Comparison of ENCODE assay signal across 1 mouse cellular context in the genomic region with DNA sequence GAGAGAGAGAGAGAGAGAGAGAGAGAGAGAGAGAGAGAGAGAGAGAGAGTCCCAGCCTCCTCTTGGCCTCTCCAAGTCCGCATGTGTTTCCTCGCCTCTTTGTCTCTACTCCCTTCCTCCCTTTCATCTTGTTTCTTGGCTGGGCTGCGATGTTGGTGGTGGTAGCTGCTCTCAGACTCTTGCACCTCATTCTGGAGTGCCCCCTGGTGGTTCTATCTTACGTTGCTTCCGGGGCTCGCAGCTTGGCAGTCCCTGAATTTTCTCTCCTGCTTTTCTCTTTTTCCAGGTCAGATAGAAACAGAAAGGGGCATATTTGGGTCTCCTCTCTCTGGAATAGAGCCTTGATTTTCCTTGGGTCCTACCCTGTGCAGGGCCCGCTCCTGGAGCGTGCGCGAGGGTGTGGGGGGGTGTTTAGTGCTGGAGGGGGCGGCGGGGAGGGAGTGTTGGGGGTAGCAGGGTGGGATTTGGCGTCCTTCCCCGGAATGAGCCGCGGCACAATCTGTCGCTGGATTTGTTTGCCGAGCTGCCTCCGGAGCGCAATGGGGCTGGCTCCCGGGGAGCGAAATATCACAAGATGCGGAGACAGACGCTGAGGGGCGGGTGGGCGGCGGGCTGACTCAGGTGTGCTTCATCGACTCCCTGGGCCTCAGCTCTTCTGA.
TF ChIP-seq lines count a peak whose summit lies in the region.

No protein-coding gene starts in this region.

TF ChIP-seq in MEL, 35 proteins besides CTCF, POLR2A, EP300 and RAD21 (continued from another document):
- TF ChIP-seq GABPA (IDR thresholded peaks at IDR 0.05; ENCODE audit: low read depth, low read length) (no peak), HCFC1 (IDR thresholded peaks at IDR 0.05; ENCODE audit: low read depth, low read length) (no peak), POLR2AphosphoS2 (IDR thresholded peaks at IDR 0.05; ENCODE audit: low read length) (no peak), JUND (IDR thresholded peaks at IDR 0.05; ENCODE audit: low read depth, low read length) (no peak)
TF ChIP-seq in MEL: peak in this region for 5.
